Mouse (Mus musculus): Measurements from ENCODE around the gene March7.

March7 gene

DNA sequence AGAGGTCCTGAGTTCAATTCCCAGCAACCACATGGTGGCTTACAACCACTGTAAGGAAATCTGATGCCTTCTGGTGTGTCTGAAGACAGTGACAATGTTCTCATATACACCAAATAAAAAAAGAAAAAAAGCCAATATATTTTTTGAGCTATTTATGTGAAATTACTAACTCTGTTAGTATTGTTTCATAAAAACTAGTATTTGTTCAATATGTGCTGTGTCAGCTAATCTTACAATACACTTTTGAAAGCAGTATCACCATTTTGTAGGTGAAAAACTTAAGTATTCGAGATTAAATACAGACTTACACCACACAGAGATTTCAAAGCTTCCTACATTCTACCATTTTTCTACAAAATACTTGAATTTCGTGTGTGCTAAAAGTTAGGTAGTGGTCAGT is 5.0 kb downstream of the March7 start:
- no peak for DNase-seq (ENCODE audit: low spot score in 2 of 2)

- no peak for DNase-seq (ENCODE audit: low spot score in 2 of 2)
These were observed 7.0 kb downstream of the March7 start for GRCm38 (mm10) chr2:60216547-60217153.

DNA sequence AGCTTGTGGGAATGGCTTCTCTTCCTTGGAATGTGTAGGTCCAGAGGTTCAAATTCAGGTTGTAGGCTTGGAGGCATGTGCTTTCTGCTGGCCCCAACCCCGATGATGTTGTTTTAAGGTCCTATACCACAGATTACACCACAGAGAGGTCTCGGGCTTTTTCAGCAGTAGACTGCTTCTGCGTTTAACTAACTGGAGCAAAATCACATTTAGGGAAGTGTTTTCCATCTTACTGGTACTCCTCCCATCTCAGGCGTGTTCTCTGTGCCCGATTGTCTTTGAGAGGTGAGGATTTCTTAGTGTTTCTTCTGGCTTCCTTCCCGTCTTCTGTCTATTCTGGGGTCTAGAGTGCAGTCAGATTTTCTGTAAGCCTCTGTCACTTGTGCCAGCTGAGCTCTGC is 7.9 kb downstream of the March7 start:
- no peak for DNase-seq (ENCODE audit: low spot score in 2 of 2)

DNA sequence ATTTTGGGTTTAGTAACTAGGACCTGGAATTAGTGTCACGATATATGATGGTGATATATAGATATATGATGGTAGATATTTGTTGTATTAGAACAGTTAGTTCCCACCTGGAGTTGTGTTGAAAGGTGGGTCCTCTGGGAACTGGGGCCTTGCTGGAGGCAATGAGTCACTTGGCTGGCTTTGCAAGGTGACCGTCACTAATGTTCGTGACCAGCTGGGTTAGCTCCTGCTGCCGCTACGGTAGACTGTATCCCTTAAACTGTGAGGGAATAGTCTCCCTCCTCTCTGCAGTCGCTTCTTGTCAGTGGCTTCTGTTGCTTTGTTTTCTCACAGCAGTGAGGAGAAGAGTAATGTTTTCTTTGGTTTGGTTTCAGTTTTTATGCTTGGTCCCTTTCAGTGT is 11.5 kb downstream of the March7 start:
- peak in 1 of 2 experiments; percentile 25 for DNase-seq (ENCODE audit: low spot score in 2 of 2)

DNA sequence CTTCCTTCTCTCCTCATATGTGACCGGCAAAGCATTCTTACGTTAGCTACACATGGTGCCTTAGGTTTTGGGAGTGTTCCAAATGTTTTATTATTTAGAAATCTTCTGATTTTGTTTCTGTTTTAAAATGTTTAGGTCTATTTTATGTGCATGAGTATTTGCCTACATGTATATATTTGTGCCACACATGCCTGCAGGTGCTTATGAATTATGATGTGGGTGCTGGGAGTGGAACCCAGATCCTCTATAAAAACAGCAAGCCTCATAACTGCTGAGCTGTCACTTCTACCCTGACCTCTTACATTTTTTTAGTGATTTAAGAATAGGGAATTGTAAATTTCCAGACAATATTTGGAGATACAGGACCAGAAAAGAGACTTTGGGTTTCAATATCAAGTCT is 12.3 kb downstream of the March7 start:
- DNase-seq (ENCODE audit: low spot score in 2 of 2) = no peak

GRCm38 (mm10) chr2:60223489-60223888 is 13.8 kb downstream of the March7 start:
- no peak for DNase-seq (ENCODE audit: low spot score in 2 of 2)

DNA sequence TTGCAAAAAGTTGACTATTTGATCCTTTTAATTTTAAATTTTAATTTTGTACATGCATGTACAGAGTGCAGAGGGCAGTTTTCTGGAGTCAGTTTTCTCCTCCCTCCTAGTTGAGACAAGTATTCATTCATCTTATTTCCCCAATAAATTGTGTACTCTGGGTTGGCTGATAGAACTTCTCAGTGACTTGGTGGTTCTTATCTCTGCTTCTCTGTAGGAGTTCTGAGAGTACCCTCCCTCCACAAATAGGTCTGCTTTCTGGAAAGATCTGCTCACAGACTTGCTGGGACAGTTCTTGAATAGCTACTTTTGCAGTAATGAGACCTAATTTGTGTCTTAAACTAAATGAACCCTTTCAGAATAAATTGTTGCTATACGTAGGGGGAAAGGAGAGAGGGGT is 18.8 kb downstream of the March7 start:
- no peak for DNase-seq (ENCODE audit: low spot score in 2 of 2)

DNA sequence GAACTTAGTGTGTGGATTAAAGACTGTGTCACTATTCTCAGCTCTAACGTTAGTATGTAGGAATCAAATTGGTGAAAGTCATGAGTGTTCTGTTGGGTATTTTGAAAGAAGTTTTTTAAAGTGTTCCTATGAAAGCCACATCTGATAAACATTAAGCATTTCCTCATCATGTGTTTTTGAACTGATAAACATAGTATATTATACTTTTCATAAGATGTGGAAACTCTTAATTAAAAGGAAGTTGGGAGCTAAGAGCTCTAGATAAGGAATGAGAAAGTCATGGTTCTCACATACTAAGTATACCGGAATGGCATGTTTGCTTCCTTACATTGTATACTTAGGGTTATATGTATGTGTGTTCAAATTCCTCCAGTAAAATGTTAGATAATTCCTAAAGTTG is 20.7 kb downstream of the March7 start:
- no peak for DNase-seq (ENCODE audit: low spot score in 2 of 2)

DNA sequence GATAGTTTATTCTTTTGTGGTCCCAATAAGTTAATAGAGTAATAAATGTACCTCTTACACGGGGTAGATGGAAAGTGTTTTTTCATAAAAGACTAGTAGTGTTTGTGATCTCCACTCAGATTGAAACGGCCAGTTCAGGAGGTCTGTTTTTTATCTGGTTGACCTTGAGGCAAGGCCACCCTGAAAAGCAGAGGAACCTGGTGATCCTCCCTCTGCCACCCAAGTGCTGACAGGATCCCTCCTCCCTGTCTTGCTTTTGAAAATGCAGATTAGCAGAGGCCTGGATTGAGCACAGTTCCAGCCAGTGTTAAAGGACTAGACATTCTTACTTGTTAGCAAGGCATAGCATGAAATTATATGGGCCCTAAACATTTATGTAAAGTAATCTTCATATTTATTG is 23.5 kb downstream of the March7 start:
- DNase-seq (ENCODE audit: low spot score in 2 of 2) = no peak

GRCm38 (mm10) chr2:60234506-60234905 is 24.8 kb downstream of the March7 start:
- no peak for DNase-seq (ENCODE audit: low spot score in 2 of 2)

GRCm38 (mm10) chr2:60252782-60253181 is 43.1 kb downstream of the March7 start:
- DNase-seq (ENCODE audit: low spot score in 2 of 2) = no peak

- DNase-seq (ENCODE audit: low spot score in 2 of 2) = no peak
These were observed 43.8 kb downstream of the March7 start for GRCm38 (mm10) chr2:60253506-60253905.

DNA sequence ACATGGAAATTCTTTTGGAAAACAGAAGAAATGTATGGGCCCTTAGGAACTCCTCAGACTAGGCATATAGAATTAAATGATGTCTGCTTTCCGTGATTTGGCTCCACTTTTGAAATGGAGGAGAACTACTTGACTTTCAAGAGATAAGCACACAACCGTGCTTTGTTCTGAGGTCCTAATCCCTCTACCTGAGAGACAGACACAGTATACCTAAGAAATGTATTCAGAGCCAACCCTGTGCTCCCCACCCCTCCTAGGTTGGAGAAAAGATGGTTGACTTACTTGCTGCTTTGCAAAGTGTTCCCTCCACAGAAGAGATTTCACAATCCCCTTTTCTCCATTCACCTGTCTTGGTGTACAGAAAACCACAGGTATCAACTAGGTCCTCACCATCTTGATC is 47.1 kb downstream of the March7 start:
- no peak for DNase-seq (ENCODE audit: low spot score in 2 of 2)

- no peak for DNase-seq (ENCODE audit: low spot score in 2 of 2)
These were observed 49.5 kb downstream of the March7 start for GRCm38 (mm10) chr2:60259186-60259585.

- DNase-seq (ENCODE audit: low spot score in 2 of 2) = peak in 1 of 2 experiments; percentile 28
These were observed 51.1 kb downstream of the March7 start for GRCm38 (mm10) chr2:60260621-60261350.

DNA sequence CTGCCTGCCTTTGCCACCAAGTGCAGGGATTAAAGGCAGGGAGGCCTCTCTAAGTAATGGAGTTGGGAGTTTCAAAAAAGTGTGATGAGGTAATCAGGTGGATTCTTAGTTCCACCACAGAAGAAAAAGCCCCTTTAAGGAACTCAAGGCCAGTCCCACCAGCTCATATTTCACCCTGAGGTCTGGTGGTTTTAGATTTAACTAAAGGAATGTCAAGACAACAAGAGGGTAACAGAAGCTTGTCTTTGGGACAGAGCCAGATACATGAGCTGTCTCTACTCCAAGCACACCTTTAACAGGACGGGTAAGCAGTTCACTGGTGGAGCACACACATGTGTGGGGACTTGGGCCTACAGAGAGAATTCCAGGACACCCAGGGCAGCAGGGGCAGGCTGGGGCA is 57.9 kb downstream of the March7 start:
- no peak for DNase-seq (ENCODE audit: low spot score in 2 of 2)

- no peak for DNase-seq (ENCODE audit: low spot score in 2 of 2)
These were observed 60.3 kb downstream of the March7 start for GRCm38 (mm10) chr2:60269856-60270479.

DNA sequence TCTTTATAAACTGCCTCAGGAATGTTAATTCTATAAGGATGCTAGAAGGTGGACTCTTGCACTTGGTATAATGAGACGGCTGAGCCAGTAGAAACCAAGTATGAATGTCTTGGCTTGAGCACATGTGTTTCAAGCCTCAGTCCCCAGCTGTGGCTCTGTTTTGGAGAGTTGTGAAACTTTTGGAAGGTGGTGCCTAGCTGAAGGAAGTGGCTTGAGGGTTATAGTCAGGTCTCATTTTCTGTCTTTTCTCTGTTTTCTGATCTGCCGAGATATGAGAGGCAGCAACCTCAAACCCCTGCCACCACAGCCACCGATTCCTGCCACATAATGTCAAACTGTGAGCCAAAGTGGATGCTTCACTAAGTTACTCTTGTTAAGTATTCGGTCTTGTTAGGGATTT is 68.9 kb downstream of the March7 start:
- DNase-seq (ENCODE audit: low spot score in 2 of 2) = no peak

GRCm38 (mm10) chr2:60282625-60283024 is 72.9 kb downstream of the March7 start:
- no peak for DNase-seq (ENCODE audit: low spot score in 2 of 2)

DNA sequence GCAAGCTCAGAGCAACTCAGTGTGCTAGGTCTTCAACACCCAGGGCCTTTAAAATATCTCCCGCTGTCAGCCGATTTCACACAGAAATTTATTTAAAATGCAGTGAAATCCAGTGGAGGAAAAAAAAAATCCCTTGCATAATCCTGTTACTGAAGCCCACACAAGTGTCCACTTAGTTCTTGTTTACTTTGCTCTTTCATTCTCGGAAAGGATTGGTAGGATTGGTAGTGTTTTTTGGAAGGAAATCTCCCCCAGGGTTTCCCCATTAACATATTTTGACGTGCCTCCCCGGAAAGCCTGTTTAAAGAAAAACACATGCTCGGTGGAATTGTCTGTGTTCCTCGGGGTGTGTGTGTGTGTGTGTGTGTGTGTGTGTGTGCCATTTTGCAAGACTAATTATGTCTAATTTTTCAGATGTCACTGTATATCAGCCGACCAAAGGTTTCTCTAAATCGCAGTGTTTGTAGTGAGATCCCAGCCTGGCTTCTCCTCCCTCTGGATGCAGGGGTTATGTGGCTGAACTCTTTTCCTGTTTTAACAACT is 73.6 kb downstream of the March7 start:
- no peak for DNase-seq (ENCODE audit: low spot score in 2 of 2)

DNA sequence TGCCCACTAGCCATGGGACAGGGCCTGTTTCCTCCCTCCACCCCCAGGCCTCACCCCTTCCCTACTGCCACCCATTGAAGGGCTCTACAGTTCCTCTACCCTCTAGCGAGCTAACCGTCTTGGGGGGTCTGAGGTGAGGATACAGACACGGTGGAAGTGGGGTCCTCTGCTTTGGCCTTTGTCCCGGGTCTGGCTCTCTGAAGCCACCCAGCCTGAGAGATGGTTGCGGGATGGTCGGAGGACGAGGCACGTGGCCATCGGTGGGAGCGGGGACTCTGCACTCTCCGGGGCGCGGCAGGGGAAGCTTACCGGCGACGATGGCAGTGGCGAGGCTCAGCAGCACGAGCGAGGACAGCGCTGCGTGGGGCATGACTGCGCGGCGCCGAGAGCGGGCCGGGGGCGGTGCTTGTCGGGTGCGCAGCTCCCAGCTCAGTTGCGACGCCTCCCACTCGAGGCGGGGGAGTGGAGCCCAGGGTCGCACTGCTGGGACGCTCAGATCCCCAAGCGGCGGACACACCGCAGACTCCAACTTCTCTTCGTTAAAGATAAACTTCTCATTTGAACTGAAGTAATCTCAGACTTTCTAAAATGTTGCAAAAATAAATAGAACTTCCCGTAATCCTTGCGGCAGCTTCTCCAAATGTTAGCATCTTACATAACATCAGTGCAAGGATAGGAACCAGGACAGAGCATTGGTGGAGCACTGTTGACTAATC is 74.2 kb downstream of the March7 start:
- DNase-seq (ENCODE audit: low spot score in 2 of 2) = peak; percentile 62 to 67

- no peak for DNase-seq (ENCODE audit: low spot score in 2 of 2)
These were observed 74.8 kb downstream of the March7 start, which contains the start of gene Cd302 for GRCm38 (mm10) chr2:60284467-60284821. TSS of gene Cd302 (minus strand) at chr2:60284488.

Measured in urinary bladder, postnatal 36 days (tissue).